Mouse (Mus musculus): Measurements from ENCODE around the gene Spats2l.

- TF ChIP-seq CTCF (IDR thresholded peaks at IDR 0.05 in 2 of 3, conservative IDR thresholded peaks at IDR 0.05 in 1 of 3; ENCODE audit: control insufficient read depth in 1 of 3, insufficient read depth in 1 of 3, low read depth in 2 of 3, low read length in 3 of 3, poor library complexity in 1 of 3, severe bottlenecking in 1 of 3) = no peak
- TF ChIP-seq JUND (IDR thresholded peaks at IDR 0.05; ENCODE audit: low read depth, low read length) = no peak
- TF ChIP-seq HCFC1 (IDR thresholded peaks at IDR 0.05; ENCODE audit: low read depth, low read length) = no peak
- no peak for TF ChIP-seq MAZ (IDR thresholded peaks at IDR 0.05; ENCODE audit: low read depth, low read length)
- no peak for TF ChIP-seq TAL1 (IDR thresholded peaks at IDR 0.05; ENCODE audit: low read length)
- TF ChIP-seq MXI1 (IDR thresholded peaks at IDR 0.05; ENCODE audit: low read depth, low read length) = no peak
- TF ChIP-seq POLR2A (IDR thresholded peaks at IDR 0.05; ENCODE audit: control insufficient read depth in 1 of 2, insufficient read depth in 1 of 2, low read depth in 1 of 2, low read length in 2 of 2, poor library complexity in 1 of 2) = no peak
- TF ChIP-seq POLR2AphosphoS5 (IDR thresholded peaks at IDR 0.05; ENCODE audit: borderline replicate concordance, low read depth, low read length) = no peak
- TF ChIP-seq GATA1 (IDR thresholded peaks at IDR 0.05; ENCODE audit: low read depth, low read length) = no peak
Measured at GRCm38 (mm10) chr1:57890903-57891267, 116.9 kb downstream of the Spats2l start.

All from MEL (cell line).